In the genomic region with DNA sequence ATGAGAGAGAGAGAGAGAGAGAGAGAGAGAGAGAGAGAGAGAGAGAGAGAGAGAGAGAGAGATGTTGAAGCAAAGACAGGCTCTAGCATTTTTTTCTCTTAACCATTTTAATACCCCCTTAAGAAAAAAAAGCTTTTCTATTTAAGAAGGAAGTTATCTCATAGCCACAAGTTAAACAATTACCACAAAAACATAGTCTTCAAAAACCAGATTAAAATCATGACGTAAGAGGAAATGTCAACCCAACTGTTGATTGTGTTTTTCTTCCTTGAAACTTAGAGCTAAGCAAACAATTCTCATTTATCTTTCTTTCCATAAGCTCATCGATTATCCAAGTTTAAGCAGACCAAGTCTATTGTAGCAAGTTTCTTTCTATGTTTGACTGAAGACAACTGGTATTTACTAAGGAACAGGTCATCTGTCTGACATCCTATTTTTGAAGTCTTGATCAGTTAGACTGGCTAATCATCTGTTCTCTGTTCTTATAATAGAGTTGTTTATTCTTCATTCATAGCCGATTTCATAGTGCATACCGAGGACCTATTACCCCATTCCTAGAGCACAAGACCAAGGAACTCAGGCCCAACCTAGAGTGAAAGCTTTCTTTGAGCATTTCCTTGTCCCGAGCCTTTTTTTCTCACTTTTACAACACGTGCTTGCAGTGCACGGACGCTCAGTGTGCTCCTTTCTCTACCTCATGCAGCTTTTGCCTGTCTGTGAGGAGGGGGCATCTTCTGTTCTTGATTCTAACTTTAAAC, we compare ENCODE assay signal across 28 mouse cellular contexts. TPM values are rescaled to one million over a fixed set of nuclear protein-coding genes. Genes with fewer than 3 reads are reported as not detected.
DNase-seq lines count a peak whose midpoint lies in the region; ATAC-seq and TF ChIP-seq lines count a peak whose summit lies in the region.
"Had no signal": no experiment of that assay in that cellular context is flagged by ENCODE, and none has a peak within 500 bp of the region (broad histone marks: within the 10 kb centered on the region; RNA-seq: fewer than 3 reads in every experiment).

No protein-coding gene starts in this region.

- H3K27ac ChIP-seq in heart, embryonic 10.5 days, result no peak overlapping the region
- H3K27ac ChIP-seq in MEL (ENCODE audit: control insufficient read depth, low read depth, low read length), result peak overlapping the region; percentile 17; the same call in 1 of the 2 replicates
- H3K27ac ChIP-seq in stomach, embryonic 16.5 days (ENCODE audit: low read length), result peak overlapping the region; percentile 17
- H3K27ac ChIP-seq: embryonic facial prominence, embryonic 12.5 days; kidney, postnatal 0 days; liver, embryonic 13.5 days; lung, embryonic 15.5 days; neural tube, embryonic 15.5 days had no signal

- no peaks in the 10 kb centered on the region for H3K9me3 ChIP-seq in heart, embryonic 10.5 days
- H3K9me3 ChIP-seq in MEL (replicated peaks; ENCODE audit: insufficient read depth, low read length), result no peaks in the 10 kb centered on the region
- no peaks in the 10 kb centered on the region for H3K9me3 ChIP-seq in stomach, embryonic 16.5 days (replicated peaks; ENCODE audit: control insufficient read depth, low read length)
- H3K9me3 ChIP-seq: embryonic facial prominence, embryonic 12.5 days; G1E; liver, embryonic 13.5 days; lung, embryonic 15.5 days; neural tube, embryonic 15.5 days had no signal

- H3K36me3 ChIP-seq in heart, embryonic 10.5 days, result no peaks in the 10 kb centered on the region
- peaks cover 0 to 10% of the 10 kb centered on the region in 2 experiments; a peak in 2 of 4 replicates for H3K36me3 ChIP-seq in MEL (ENCODE audit: control insufficient read depth in 1 of 2, insufficient read depth in 2 of 2, low read length in 2 of 2)
- H3K36me3 ChIP-seq in stomach, embryonic 16.5 days (ENCODE audit: control insufficient read depth, insufficient read depth, low read length), result no peaks in the 10 kb centered on the region
- H3K36me3 ChIP-seq: embryonic facial prominence, embryonic 12.5 days; G1E; liver, embryonic 13.5 days; lung, embryonic 15.5 days; neural tube, embryonic 15.5 days had no signal

- H3K27me3 ChIP-seq in heart, embryonic 10.5 days (ENCODE audit: insufficient read depth, poor library complexity, severe bottlenecking), result no peaks in the 10 kb centered on the region
- H3K27me3 ChIP-seq in MEL (ENCODE audit: control insufficient read depth in 1 of 2, insufficient read depth in 2 of 2, low read length in 2 of 2), result no peaks in the 10 kb centered on the region
- no peaks in the 10 kb centered on the region for H3K27me3 ChIP-seq in stomach, embryonic 16.5 days (ENCODE audit: control insufficient read depth, insufficient read depth, low read length)
- H3K27me3 ChIP-seq: CH12.LX; embryonic facial prominence, embryonic 12.5 days; liver, embryonic 13.5 days; lung, embryonic 15.5 days; neural tube, embryonic 15.5 days had no signal

- peak; percentile 23 for DNase-seq in heart, adult 11 months
- DNase-seq in heart, embryonic 10.5 days (ENCODE audit: low spot score), result no peak
- peak; percentile 57 for DNase-seq in MEL (ENCODE audit: low read depth, low spot score)
- no peak for DNase-seq in layer of hippocampus, adult 11-12 months (ENCODE audit: low spot score)
- DNase-seq in kidney, adult 11 months, result no peak
- no peak for DNase-seq in gastrocnemius, postnatal 4 days (ENCODE audit: low spot score in 2 of 2)
- DNase-seq: adrenal gland, postnatal 10 days; cerebellum, adult 18-20 months; cerebellum, postnatal 14 days; forebrain, postnatal 0 days; gastrocnemius, postnatal 36 days; heart, postnatal 4 days; kidney, adult 18-20 months; layer of hippocampus, adult 9-11 months; liver, embryonic 13.5 days; lung, postnatal 4 days; right cerebral cortex, adult 18-20 months; right cerebral cortex, postnatal 4 days; thymus, postnatal 4 days had no signal

- H3K9ac ChIP-seq in MEL (ENCODE audit: control insufficient read depth, low read depth, low read length, poor library complexity, severe bottlenecking), result no peak overlapping the region
- H3K9ac ChIP-seq in stomach, embryonic 16.5 days (ENCODE audit: low read length), result no peak overlapping the region
- H3K9ac ChIP-seq: embryonic facial prominence, embryonic 12.5 days; forebrain, postnatal 0 days; liver, embryonic 13.5 days; lung, embryonic 15.5 days; neural tube, embryonic 15.5 days had no signal

- H3K79me2 ChIP-seq in MEL (ENCODE audit: control insufficient read depth, insufficient read depth, low read length, poor library complexity), result no peaks in the 10 kb centered on the region

- peaks cover 7% of the 10 kb centered on the region; the same call in 1 of the 2 replicates for H3K4me1 ChIP-seq in heart, embryonic 10.5 days
- H3K4me1 ChIP-seq in MEL (ENCODE audit: control insufficient read depth in 1 of 2, insufficient read depth in 2 of 2, low read length in 2 of 2), result peaks cover 0 to 26% of the 10 kb centered on the region in 2 experiments; a peak in 2 of 4 replicates
- H3K4me1 ChIP-seq in stomach, embryonic 16.5 days (ENCODE audit: control insufficient read depth, insufficient read depth, low read length), result no peaks in the 10 kb centered on the region
- H3K4me1 ChIP-seq: embryonic facial prominence, embryonic 12.5 days; liver, embryonic 13.5 days; lung, embryonic 15.5 days had no signal

- TF ChIP-seq CTCF in MEL (IDR thresholded peaks at IDR 0.05 in 2 of 3, conservative IDR thresholded peaks at IDR 0.05 in 1 of 3; ENCODE audit: control insufficient read depth in 1 of 3, insufficient read depth in 1 of 3, low read depth in 2 of 3, low read length in 3 of 3, poor library complexity in 1 of 3, severe bottlenecking in 1 of 3), result no peak

- no peak overlapping the region for H3K4me3 ChIP-seq in heart, embryonic 10.5 days
- no peak overlapping the region for H3K4me3 ChIP-seq in MEL (ENCODE audit: control insufficient read depth in 1 of 2, insufficient read depth in 1 of 2, low read depth in 2 of 2, low read length in 2 of 2)
- H3K4me3 ChIP-seq in stomach, embryonic 16.5 days (replicated peaks; ENCODE audit: low read length), result no peak overlapping the region
- H3K4me3 ChIP-seq: embryonic facial prominence, embryonic 12.5 days; liver, embryonic 13.5 days; lung, embryonic 15.5 days; neural tube, embryonic 15.5 days had no signal

- TF ChIP-seq EP300 in MEL (IDR thresholded peaks at IDR 0.05; ENCODE audit: low read depth in 1 of 2, low read length in 2 of 2), result peak; percentile 62 to 67; a peak in 2 of 4 replicates

- TF ChIP-seq RAD21 in MEL (IDR thresholded peaks at IDR 0.05; ENCODE audit: low read depth, low read length), result no peak

- 67% methylated on average over 8 of the region's 8 CpGs for WGBS in heart, embryonic 10.5 days
- WGBS in stomach, embryonic 16.5 days, result 50% methylated on average over 8 of the region's 8 CpGs

- no peak overlapping the region for H3K4me2 ChIP-seq in stomach, embryonic 16.5 days (ENCODE audit: low read depth, low read length)
- H3K4me2 ChIP-seq: embryonic facial prominence, embryonic 12.5 days; liver, embryonic 13.5 days; lung, embryonic 15.5 days; neural tube, embryonic 15.5 days had no signal

- TF ChIP-seq POLR2A in MEL (IDR thresholded peaks at IDR 0.05; ENCODE audit: control insufficient read depth in 1 of 2, insufficient read depth in 1 of 2, low read depth in 1 of 2, low read length in 2 of 2, poor library complexity in 1 of 2), result no peak

- peak; percentile 59 for ATAC-seq in inflammation-experienced regulatory T-cells, adult 6 months
- peak; percentile 64; the same call in 1 of the 2 replicates for ATAC-seq in stomach, embryonic 16.5 days (ENCODE audit: insufficient read depth, low FRiP score)
- ATAC-seq: forebrain, postnatal 0 days; hindbrain, embryonic 16.5 days had no signal

TF ChIP-seq in MEL, 35 proteins besides CTCF, POLR2A, EP300 and RAD21 (continues in another document):
- TF ChIP-seq TCF12 (IDR thresholded peaks at IDR 0.05; ENCODE audit: low read depth, low read length) (peak; percentile 29; the same call in 1 of the 2 replicates), POLR2AphosphoS2 (IDR thresholded peaks at IDR 0.05; ENCODE audit: low read length) (no peak), MYC (IDR thresholded peaks at IDR 0.05; ENCODE audit: low read depth, low read length) (no peak), TBP (IDR thresholded peaks at IDR 0.05; ENCODE audit: low read depth, low read length) (no peak), MAFK (IDR thresholded peaks at IDR 0.05; ENCODE audit: borderline replicate concordance, low read depth, low read length) (no peak), ZC3H11A (IDR thresholded peaks at IDR 0.05; ENCODE audit: low read depth, low read length) (no peak), RCOR1 (IDR thresholded peaks at IDR 0.05; ENCODE audit: low read depth, low read length) (0 out of 2 replicates have a peak, but pooled peaks have one; percentile 28), GATA1 (IDR thresholded peaks at IDR 0.05; ENCODE audit: low read depth, low read length) (peak; percentile 63), JUND (IDR thresholded peaks at IDR 0.05; ENCODE audit: low read depth, low read length) (0 out of 2 replicates have a peak, but pooled peaks have one; percentile 62), E2F4 (IDR thresholded peaks at IDR 0.05; ENCODE audit: borderline replicate concordance, low read depth, low read length) (no peak), ZNF384 (IDR thresholded peaks at IDR 0.05; ENCODE audit: low read depth, low read length) (peak; percentile 92), ETS1 (IDR thresholded peaks at IDR 0.05; ENCODE audit: low read depth, low read length) (peak; percentile 78), MYB (IDR thresholded peaks at IDR 0.05; ENCODE audit: low read depth, low read length) (no peak), SIN3A (IDR thresholded peaks at IDR 0.05; ENCODE audit: low read length) (peak; percentile 70)

RNA-seq across cellular contexts. Expression of gene Sgms1, which starts 20.3 kb away (rescaled TPM):
- 41.5 and 45.9 TPM in 2 replicates for polyA plus RNA-seq in heart, embryonic 10.5 days (2016; fragmentation: Nextera tagmentation; extraction: Ambion mirVana)
- 16.3 and 16.9 TPM in 2 replicates for total RNA-seq in MEL (2012; rRNA removed)
- polyA plus RNA-seq in MEL (2012; ENCODE audit: insufficient read depth in 1 of 2, insufficient read length in 2 of 2, low read depth in 1 of 2, low replicate concordance in 2 of 2, missing spikeins in 1 of 2), result 10 to 100 TPM in 1 of 2 experiments, not detected in 1; 18.5 TPM
- polyA plus RNA-seq in inflammation-experienced regulatory T-cells, adult 6 months (2017; shearing (Covaris generic)), result 10 to 100 TPM; 47.8 to 56.5 (median 51.5) TPM
- polyA plus RNA-seq in stomach, embryonic 16.5 days (2015; fragmentation: Nextera tagmentation; extraction: Ambion mirVana), result 43.0 and 44.8 TPM in 2 replicates
- 10 to 100 TPM; 62.4 to 73.1 TPM for total RNA-seq in gastrocnemius, postnatal 4 days (2021)

RNA-seq across cellular contexts. Expression of gene Rpl9-ps6, which starts 56.6 kb away (rescaled TPM):
- 47.9 and 55.7 TPM in 2 replicates for polyA plus RNA-seq in heart, embryonic 10.5 days (2016; fragmentation: Nextera tagmentation; extraction: Ambion mirVana)
- 111 and 161 TPM in 2 replicates for total RNA-seq in MEL (2012; rRNA removed)
- polyA plus RNA-seq in MEL (2012; ENCODE audit: insufficient read depth in 1 of 2, insufficient read length in 2 of 2, low read depth in 1 of 2, low replicate concordance in 2 of 2, missing spikeins in 1 of 2), result 10 to 100 TPM in 1 of 2 experiments, not detected in 1; 95.5 TPM
- 100 to 1,000 TPM; 239 to 553 (median 263) TPM for polyA plus RNA-seq in inflammation-experienced regulatory T-cells, adult 6 months (2017; shearing (Covaris generic))
- polyA plus RNA-seq in stomach, embryonic 16.5 days (2015; fragmentation: Nextera tagmentation; extraction: Ambion mirVana), result 106 and 175 TPM in 2 replicates
- 10 to 100 TPM; 51.0 to 54.2 TPM for total RNA-seq in gastrocnemius, postnatal 4 days (2021)

Comparison
In these comparisons a context has a peak if more than half of its experiments do, and no peak if none do; other contexts are left out.
1. DNase-seq: peak in heart, adult 11 months (single experiment) and MEL (single experiment); none in heart, embryonic 10.5 days (single experiment), layer of hippocampus, adult 11-12 months (single experiment), kidney, adult 11 months (single experiment) and gastrocnemius, postnatal 4 days (0 of 2).